Mouse (Mus musculus) gastrocnemius, adult 8-10 months (tissue): ENCODE measurements at regions not wholly inside any gene's neighbourhood (a gene's known extent, or its start where the extent isn't known, plus 50 kb on each side); places are given as distances from the start of the nearest gene placed in this dataset.

Experiments used
- DNase-seq, 2 experiments: peaks; one replicate each; pipeline ENCODE4 v3.0.0; 2022; ENCODE audit warnings: low spot score in 2 of 2

- peak; percentile 4 to 12 for DNase-seq
These were observed 293.1 kb downstream of the Snurf start for GRCm38 (mm10) chr7:59711741-59712140.
